Mouse (Mus musculus): ENCODE measurements around the gene Def8.
"Not testable (repeated sequence)": the region's sequence is repeated elsewhere in the genome, so short reads cannot be mapped to it uniquely, and the experiment has no call there.

Def8 gene

DNA sequence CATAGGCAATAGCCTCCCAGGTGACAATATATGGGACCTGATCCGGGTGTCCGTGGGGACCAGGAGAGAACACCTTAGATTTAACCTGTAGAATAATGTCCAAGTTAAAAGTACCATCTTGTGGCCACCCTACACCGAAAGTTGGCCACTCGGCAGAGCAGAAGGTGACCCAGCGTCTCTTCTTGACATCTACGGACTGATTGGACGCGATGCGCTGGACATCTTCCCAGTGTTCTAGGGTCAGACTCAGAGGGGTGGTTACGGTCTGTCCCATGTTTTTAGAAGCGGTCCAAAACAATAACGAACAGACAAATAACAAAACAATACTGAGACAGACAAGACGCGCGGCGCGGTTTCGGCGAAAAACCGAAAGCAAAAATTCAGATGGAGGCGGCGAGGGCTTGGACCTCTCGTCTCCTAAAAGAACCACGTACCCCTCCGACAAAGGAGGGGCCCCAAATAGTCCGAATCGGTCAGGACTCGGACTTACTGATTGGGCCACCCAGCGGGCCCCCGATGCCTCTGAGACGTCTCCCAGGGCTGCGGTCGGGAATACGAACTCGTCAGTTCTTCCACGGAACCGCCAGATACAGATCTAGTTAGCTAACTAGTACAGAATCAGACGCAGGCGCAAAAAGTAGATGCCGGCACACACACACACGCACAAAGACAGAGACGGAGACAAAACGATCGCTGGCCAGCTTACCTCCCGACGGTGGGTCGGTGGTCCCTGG lies 10.1 kb downstream of the Def8 start:
- in situ Hi-C loops (cut with MboI): not testable (repeated sequence)

DNA sequence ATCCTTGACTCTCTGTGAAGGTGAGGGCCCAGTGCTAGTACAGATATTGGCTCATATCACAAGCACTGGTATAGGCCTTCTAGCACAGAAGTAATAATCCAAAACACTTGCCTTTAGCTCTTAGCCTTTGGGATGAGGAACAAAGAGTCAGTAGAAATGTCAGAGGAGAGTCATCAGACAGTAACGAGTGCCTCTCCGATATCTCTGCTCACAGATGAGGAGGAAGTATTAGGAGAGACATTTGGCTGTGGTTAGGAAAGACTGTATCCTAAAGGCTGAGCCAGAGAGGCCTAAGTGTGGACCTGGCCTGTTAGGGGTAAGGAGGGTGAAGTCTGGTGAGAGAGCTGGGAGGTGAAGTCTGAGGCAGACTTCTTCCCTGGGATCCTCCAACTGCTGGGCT lies 18.5 kb downstream of the Def8 start:
- in situ Hi-C loops (cut with MboI): no loop called here

- in situ Hi-C loops (cut with MboI): no loop called here
These were observed 19.0 kb downstream of the Def8 start for GRCm38 (mm10) chr8:123442351-123442750.

DNA sequence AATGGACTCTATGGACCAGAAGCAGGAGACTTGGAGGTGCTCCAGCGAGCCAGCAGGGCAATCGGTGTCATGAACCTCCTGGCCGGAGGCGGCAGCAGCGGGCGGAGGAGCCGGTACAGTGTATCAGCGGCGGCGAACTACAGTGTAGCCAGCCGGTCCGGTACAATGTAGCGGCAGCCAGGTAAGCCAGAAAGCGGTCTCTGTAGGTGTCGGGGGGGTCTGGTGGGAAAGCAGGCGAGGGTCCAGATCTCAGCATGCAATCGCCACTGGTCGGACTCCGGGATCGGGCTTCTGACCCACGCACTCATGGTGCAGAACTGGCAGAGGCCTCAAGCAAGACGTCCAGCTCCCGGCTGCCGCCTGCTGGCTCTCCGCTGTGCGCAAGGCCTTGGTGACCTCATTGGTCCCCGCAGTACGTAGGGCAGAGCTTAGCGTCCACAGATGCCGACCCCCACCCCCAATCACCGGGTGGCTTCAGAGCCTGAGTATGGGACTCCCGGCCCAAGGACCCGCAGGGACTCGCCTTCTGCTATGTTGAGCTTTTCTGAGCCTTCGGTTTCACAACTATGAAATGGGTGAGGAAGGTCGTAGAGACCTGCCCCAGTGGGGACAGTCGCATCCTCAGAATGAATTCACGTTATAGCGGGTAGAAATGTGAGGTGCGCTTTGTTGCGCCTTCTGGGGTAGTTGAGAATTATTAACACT lies 19.7 kb downstream of the Def8 start:
- in situ Hi-C loops (cut with MboI): no loop called here

DNA sequence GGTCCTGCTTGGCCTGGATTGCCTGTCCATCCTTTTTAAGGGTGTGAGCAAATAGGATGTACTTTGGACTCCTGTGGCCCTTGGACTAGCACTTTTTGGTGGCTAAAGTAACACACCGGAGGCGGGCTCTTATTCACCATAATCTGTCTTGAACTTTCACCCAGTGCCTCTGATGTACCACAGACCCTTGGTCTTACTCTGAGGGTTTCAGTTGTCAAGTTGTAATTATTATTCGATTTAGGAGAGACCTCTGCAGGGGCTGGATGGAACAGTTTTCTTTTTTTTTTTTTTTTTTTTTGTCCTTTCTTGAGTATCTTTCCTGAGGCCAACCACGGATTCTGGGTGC lies 20.2 kb downstream of the Def8 start:
- in situ Hi-C loops (cut with MboI): no loop called here

DNA sequence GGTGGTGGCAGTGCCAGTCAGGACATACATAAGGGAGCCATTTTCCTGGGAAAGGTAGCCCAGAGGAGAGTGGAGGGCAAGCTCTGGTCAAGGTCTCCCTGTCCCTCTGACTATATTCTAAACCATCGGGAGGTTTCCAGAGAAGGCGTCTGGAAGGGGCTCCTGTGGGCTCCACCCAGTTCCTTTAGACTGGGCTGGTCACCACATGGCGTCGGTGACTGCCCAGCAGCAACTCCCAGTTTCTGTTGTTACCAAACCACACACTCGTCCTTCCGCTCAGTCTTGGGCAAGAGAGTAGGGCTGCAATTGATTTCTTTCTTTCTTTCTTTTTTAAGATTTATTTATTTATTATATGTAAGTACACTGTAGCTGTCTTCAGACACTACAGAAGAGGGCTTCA lies 20.8 kb downstream of the Def8 start:
- in situ Hi-C loops (cut with MboI): no loop called here

- in situ Hi-C loops (cut with MboI): no loop called here
These were observed 22.7 kb downstream of the Def8 start for GRCm38 (mm10) chr8:123445981-123446380.

DNA sequence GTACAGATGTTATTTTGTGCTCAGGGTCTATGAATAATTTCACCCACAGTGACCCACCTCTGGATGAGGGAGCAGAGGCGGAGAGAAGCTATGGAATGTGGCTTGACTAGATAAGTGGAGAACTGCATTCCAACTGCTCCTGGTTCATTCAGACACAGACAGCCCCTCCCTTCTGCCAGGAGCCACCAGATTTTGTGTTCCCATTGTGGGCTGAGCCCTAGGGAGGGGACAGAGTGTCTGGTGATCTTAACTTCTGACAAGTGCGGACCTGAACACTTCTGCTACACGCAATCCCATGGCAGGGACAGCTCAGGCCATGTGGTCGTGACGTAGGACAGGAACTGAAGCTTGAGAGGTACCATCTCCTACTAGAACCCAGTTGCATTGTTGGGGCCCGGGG lies 23.5 kb downstream of the Def8 start:
- in situ Hi-C loops (cut with MboI): no loop called here

DNA sequence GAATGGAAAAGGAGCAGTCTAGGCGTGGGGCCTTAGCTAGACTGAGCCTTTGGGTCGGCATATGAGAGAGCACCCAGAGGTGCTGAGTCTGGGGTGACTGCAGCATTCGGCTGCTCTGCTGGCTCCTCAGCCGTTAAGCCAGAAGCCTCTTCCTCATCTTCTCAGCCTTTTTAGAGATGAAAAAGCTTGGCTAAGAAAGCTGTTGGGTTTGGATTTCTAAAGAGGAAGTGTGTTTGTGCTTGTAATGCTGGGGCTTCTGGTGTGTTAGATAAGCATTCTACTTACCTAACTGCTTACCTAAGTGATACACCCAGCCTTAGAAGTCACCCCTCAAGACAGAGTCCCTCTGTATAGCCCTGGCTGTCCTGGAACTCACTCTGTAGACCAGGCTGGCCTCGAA lies 27.5 kb downstream of the Def8 start:
- in situ Hi-C loops (cut with MboI): no loop called here

DNA sequence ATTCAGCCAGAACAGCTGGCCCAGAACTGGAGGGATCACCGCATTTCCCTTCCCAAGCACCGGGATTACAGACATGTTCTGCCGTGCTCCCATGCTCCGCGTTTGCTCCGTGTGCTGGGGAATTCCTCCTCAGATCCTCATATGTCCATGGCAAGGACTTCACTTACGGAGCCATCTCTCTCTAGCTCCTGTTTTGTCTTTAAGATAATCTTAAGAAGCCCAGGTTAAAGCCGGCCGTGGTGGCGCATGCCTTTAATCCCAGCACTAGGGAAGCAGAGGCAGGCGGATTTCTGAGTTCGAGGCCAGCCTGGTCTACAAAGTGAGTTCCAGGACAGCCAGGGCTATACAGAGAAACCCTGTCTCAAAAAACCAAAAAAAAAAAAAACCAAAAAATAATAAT lies 28.4 kb downstream of the Def8 start:
- in situ Hi-C loops (cut with MboI): not testable (repeated sequence)

- in situ Hi-C loops (cut with MboI): no loop called here
These were observed 28.8 kb downstream of the Def8 start for GRCm38 (mm10) chr8:123452149-123452548.

DNA sequence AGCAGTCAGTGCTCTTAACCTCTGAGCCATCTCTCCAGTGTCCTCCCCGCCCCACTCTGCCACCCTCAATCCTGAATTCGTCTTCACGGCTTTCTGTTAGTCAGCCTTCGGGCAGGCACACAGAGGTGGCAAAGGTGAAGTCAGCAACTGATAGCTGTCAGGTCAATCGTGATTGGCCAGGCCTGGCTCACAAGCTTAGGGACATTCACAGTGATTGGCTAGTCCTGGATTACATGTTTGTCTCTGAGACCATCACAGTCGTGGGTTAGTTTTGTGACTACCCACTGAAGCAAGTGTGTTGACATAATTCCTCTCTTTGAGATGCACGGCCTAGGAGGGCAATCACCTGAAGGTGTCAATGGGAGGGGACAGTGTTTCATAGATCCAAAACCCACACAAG lies 30.0 kb downstream of the Def8 start:
- in situ Hi-C loops (cut with MboI): no loop called here

GRCm38 (mm10) chr8:123453951-123454350 lies 30.6 kb downstream of the Def8 start:
- in situ Hi-C loops (cut with MboI): no loop called here

- in situ Hi-C loops (cut with MboI): no loop called here
These were observed 31.2 kb downstream of the Def8 start for GRCm38 (mm10) chr8:123454559-123454958.

GRCm38 (mm10) chr8:123463651-123464050 lies 40.3 kb downstream of the Def8 start:
- in situ Hi-C loops (cut with MboI): no loop called here

GRCm38 (mm10) chr8:123467476-123467875 lies 44.1 kb downstream of the Def8 start:
- in situ Hi-C loops (cut with MboI): no loop called here

- in situ Hi-C loops (cut with MboI): not testable (repeated sequence)
These were observed 49.7 kb downstream of the Def8 start for GRCm38 (mm10) chr8:123472991-123473390.

DNA sequence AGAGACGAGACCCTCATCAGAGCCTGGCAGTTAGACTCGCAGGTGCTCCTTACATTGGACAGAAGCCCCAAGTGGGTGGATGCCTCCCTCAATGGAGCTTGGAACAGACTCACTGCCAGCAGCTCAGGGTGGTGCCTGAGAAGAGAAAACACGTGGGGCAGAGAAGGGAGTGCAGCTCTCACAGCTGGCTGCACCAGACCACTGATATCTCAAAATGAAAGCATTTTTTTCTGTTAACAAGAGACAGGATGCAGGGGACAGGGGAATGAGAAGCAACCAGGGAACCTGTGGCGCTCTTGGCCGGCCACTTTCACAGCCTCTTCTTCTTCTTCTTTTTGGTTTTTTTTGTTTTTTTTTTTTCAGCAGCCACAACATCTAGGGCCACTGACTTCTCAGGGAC lies 51.2 kb downstream of the Def8 start:
- in situ Hi-C loops (cut with MboI): not testable (repeated sequence)

GRCm38 (mm10) chr8:123476911-123477736 lies 53.8 kb downstream of the Def8 start:
- in situ Hi-C loops (cut with MboI): no loop called here

GRCm38 (mm10) chr8:123477737-123478258 lies 54.5 kb downstream of the Def8 start, which contains the start of gene Afg3l1:
Afg3l1 (plus strand) TSS chr8:123477903.
- in situ Hi-C loops (cut with MboI): no loop called here

GRCm38 (mm10) chr8:123478456-123479218 lies 55.3 kb downstream of the Def8 start:
- in situ Hi-C loops (cut with MboI): no loop called here

- in situ Hi-C loops (cut with MboI): no loop called here
These were observed 59.3 kb downstream of the Def8 start for GRCm38 (mm10) chr8:123482627-123483026.

Measured in mature B cell (primary cell).